ENCODE assay signal across 31 mouse cellular contexts in genomic region chr12:16734698-16735097, GRCm38 (mm10).
"Had no signal": no experiment of that assay in that cellular context is flagged by ENCODE, and none has a peak within 500 bp of the region (broad histone marks: within the 10 kb centered on the region; RNA-seq: fewer than 3 reads in every experiment).

No protein-coding gene starts in this region.

- H3K27me3 ChIP-seq: heart, embryonic 12.5 days; heart, embryonic 13.5 days; heart, embryonic 15.5 days; hindbrain, embryonic 12.5 days; hindbrain, embryonic 13.5 days; hindbrain, embryonic 15.5 days; intestine, embryonic 15.5 days; kidney, embryonic 15.5 days had no signal

- DNase-seq: heart, adult 2 months; heart, postnatal 10 days; heart, postnatal 14 days; heart, postnatal 36 days; heart, postnatal 4 days; kidney, adult 11 months; kidney, adult 18-20 months; kidney, adult 2 months; kidney, adult 8-10 months; kidney, adult 9 months; kidney, postnatal 10 days; kidney, postnatal 14 days; kidney, postnatal 25 days; layer of hippocampus, adult 9-11 months; layer of hippocampus, postnatal 36 days had no signal

- H3K36me3 ChIP-seq: heart, embryonic 10.5 days; heart, embryonic 12.5 days; heart, embryonic 13.5 days; heart, embryonic 15.5 days; hindbrain, embryonic 12.5 days; hindbrain, embryonic 13.5 days; hindbrain, embryonic 15.5 days; intestine, embryonic 15.5 days; kidney, embryonic 15.5 days had no signal

- ATAC-seq: hindbrain, embryonic 16.5 days; hindbrain, postnatal 0 days; inflammation-experienced regulatory T-cells, adult 6 months; intestine, embryonic 15.5 days; intestine, embryonic 16.5 days had no signal

- H3K4me3 ChIP-seq: heart, adult 2 months; heart, embryonic 10.5 days; heart, embryonic 12.5 days; heart, embryonic 13.5 days; heart, embryonic 15.5 days; hindbrain, embryonic 12.5 days; hindbrain, embryonic 13.5 days; hindbrain, embryonic 15.5 days; intestine, embryonic 15.5 days; kidney, embryonic 15.5 days; layer of hippocampus, adult 2 months had no signal

- H3K9ac ChIP-seq: heart, embryonic 12.5 days; heart, embryonic 13.5 days; heart, embryonic 15.5 days; hindbrain, embryonic 12.5 days; hindbrain, embryonic 13.5 days; hindbrain, embryonic 15.5 days; intestine, embryonic 15.5 days; kidney, embryonic 15.5 days had no signal

- H3K27ac ChIP-seq: heart, adult 2 months; heart, embryonic 10.5 days; heart, embryonic 13.5 days; heart, embryonic 15.5 days; hindbrain, embryonic 12.5 days; hindbrain, embryonic 13.5 days; hindbrain, embryonic 15.5 days; hindbrain, postnatal 0 days; intestine, embryonic 15.5 days; kidney, postnatal 0 days; layer of hippocampus, adult 2 months had no signal

- H3K4me2 ChIP-seq: heart, embryonic 11.5 days; heart, embryonic 12.5 days; heart, embryonic 13.5 days; heart, embryonic 15.5 days; hindbrain, embryonic 12.5 days; hindbrain, embryonic 13.5 days; hindbrain, embryonic 15.5 days; intestine, embryonic 15.5 days; kidney, embryonic 15.5 days had no signal

- H3K9me3 ChIP-seq: heart, embryonic 10.5 days; heart, embryonic 12.5 days; heart, embryonic 13.5 days; heart, embryonic 15.5 days; hindbrain, embryonic 12.5 days; hindbrain, embryonic 13.5 days; hindbrain, embryonic 15.5 days; intestine, embryonic 15.5 days; kidney, embryonic 15.5 days had no signal
